Mouse (Mus musculus) induced T-regulatory cell, adult 2 months (primary cell): ENCODE measurements at regions not wholly inside any gene's neighbourhood (a gene's known extent, or its start where the extent isn't known, plus 50 kb on each side); places are given as distances from the start of the nearest gene placed in this dataset.

ENCODE experiments used
- DNase-seq: peaks from one replicate; pipeline ENCODE4 v3.0.0-alpha.2; 2012; ENCODE audit warnings: low read depth

DNA sequence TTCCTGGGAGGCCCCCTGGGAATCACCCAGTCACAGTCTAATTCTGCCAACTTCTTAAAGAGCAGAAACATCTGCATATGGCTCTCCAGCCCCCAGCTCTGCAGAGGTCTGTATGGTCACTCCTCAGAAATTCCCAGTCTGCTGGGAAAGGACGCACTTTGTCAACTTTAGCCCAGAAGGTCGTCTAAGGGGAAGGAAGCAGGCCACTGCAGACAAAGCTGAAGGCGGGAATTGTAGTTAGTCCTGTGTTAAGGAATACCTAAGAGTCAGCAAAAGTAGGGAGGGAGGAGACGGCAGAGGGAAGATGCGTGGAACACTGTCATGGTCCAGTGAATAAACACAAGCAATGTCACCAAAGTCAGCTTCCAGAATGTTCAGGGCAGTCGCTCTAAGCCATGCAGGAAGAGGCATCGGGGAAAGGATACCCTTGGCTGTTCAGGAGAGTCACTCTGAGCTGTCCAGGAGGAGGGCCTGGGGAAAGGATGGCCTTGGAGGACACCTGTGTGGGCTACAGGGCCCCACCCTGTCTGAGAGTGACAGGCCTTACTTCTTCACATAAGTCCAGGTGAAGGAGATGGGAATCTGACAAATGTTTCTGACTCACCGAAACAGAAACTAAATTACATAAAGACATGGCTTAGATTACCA lies 230.1 kb upstream of the Adgrl2 start:
- DNase-seq: no peak

DNA sequence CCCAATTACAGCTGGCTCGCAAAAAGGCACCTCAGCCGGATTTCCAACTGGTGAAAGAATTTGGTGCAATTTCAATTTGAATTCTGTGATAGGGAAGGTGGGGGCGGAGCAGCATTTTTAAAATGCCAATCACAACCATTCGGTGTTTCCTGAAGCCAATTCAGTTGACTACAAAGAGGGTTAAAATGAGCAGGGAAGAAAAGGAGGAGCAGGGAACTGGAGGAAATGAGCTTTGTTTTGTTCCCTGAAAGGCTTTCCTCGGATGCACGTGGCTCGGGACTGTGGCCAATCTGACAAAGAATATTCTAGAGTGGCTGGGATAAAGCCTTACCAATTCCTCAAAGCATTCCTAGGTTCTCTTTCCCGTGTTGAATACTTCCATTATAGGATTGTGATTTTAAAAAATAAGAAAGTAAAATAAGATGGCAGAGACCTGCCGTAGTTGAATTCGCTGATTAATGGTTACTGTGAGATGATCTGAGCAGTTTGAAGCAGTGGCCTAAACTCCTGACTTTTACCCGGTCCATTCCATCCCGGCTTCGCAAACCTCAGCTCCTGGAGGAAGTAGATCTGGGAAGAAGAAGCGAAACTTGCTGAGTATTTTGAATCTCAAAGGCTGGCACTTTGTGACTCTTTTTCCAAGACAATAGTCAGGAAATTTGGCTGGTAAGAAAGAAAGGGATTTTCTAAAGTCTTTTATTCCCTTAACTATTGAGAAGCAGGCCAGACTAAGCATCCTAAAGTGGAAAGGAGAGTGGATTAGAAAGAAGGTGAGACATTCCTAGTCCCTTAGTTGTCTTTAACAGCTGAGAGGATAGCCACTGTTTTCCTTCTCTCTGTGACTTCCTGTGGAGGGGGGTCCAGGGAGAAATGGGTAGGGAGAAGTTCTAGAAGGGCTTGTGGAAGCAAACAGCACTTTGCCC lies 229.3 kb upstream of the Adgrl2 start:
- no peak for DNase-seq

DNA sequence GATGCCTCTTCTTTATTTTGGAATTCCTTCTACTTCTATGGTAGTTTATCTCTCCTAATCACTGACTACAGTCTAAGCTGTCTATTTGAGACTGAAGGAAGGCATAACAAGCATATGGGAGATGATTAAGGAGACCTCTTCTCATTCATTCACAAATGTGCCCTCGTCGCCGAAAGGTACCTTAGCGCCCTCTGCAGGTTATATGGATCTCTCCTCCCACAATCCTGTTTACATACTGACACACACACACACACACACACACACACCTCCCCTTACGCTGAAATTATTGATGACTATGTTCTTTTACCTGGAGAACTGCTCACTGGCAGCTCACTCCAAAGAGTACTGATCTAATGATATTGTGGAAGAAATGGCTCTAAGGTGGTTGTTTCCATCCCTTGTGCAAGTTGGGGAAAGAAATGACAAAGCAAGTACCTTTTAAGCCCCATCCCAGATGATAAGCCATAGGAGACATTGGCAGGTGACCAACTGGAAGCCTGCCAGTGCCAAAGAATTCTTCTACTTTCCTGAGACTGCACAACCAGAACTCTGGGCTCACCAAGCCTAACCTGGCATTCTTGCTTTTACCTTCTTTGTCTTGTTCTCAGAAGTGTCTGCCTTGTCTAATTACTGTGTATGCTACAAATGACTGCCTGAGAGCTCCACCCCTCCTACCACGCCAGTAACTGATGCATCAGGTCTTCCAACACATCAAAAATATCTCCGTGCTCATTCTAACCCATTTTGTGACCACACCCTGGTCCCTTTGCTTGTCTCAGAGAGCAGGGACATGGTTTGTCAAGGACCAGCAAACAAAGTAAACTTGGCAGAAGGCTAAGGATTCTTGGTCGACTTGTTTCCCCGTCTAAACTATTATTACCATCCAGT lies 227.8 kb upstream of the Adgrl2 start:
- no peak for DNase-seq

DNA sequence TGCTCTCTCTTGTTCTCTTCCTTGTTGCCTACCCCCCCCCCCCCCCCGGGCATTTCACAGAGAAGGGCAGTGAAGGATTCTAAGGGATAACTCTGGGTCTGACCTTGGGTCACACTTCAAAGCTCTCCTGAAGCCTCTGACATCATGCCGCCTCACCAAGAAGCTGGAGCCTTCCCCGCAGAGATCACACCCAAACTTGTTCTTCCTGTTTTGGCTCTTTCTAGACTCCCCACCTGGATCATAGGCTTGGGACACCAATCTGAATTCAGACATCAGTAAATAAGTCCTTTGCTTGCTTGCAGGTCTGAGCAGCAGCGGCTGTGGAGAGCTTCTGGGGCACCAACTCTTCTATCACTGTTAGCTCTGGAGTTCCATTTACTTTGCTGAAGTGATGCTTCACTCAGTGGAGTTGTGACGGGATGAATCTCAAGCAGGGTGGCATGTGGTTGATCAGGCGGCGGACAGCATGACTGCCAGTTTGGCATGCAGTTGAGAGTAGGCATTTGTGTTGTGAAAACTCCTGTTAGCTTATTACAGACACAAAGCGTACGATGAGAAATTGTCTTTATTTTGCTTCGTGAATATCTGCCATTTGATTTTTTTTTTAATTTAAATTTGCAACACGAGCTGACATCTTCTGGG lies 226.5 kb upstream of the Adgrl2 start:
- DNase-seq: no peak

DNA sequence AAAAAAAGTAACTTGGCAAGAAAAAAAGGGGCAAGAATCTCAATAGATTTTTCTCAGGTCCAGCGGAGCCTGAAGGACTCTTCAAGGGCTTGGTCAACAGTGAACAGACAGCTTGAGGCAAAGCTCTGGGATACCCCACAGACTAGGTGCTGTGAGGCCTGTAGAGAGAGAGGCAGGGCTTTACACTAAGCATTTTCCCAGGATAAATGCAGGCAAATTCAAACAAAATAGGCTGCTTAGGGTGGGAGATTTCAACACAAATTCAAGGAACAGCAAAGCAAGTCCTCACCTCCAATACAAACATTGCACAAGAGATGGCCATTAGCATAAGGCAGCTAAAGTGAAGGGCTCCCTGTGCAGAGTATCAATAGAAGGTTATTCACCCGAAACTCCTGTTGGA lies 225.3 kb upstream of the Adgrl2 start:
- DNase-seq: no peak

DNA sequence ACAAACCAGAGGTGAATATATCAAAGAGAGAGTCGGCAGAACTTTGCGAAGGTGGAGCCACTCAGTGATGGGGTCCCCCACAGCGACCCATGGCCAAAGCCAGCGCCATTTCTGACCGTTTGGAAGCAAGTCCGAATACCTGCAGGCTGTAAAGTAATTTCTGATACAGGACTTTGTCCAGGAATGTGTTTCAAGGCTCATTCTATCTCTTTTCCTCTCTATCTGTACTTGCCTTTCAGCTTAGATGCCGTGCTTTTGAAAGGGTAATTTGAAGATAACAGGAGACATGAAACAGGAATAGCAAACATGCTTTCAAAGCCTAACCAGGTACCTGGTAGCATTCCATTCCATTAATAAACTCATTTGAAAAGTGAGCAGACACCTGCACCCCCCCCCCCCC lies 221.6 kb upstream of the Adgrl2 start:
- DNase-seq: no peak

DNA sequence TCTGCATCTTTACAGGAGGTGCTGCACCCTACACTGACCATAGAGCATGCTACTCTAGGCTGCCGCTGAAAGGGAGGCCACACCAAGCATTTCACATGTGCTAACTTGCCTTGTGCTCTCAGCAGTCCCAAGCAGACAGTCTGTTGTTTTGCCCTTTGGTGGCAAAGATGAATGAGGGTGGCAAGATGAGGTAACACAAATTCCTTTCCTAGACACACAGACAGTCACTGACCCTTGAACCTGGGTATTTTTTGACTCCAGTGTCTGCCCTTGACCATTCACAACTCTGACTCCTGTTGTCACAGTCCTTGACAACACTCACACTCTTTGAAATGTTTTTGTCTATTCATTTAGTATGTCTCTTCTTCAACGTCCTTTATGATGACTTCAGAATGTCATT lies 218.9 kb upstream of the Adgrl2 start:
- DNase-seq: no peak

DNA sequence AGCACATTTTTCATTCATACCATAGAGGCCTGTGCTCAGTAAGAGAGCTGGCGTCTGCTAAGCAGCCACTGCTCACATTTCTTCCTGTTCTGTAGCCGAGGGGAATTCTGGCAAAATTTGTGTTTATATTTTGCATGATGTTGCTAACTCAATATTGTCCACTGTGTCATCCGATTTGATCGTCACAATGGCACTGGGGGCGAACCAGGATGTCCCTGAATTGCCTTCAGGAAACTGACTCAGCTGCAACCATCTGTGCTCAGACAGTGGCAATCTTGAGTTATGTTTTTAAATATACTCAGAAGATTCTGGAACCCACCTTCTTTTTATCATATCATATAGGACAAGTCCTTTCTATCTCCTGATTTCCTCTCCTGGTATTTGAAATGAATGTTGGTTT lies 213.1 kb upstream of the Adgrl2 start:
- DNase-seq: no peak

DNA sequence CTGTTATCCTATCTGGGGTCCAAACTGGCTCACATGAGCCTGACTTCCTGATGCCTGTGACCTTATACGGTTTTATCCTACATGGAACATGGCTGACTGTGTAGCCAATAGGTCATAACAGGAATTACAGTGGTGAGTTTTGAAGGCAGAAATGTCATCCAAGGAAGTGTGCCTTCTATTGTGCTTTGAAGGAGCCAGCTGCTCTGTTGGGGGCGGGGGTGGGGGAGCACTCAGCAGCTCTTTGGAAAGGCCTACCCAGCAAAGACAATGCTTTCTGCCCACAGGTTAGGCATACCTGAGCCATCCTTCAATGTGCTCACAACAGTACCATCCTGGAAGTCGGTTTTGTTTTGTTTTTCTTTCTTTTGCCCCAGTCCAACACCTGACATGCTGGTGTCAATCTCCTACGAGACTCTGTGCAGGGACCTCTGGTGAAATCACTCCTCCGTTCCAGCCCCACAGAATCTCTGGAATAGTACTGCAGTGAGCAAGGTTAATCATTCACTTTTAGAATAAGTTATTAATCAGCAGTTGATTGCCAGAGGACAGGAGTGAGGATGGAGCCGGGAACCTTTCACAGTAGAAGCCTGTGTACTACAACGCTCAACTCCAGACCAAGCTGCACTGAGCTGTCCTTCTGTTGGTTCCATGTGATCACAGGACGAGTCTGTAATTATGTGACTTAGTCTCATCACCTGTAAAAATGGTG lies 206.3 kb upstream of the Adgrl2 start:
- no peak for DNase-seq

DNA sequence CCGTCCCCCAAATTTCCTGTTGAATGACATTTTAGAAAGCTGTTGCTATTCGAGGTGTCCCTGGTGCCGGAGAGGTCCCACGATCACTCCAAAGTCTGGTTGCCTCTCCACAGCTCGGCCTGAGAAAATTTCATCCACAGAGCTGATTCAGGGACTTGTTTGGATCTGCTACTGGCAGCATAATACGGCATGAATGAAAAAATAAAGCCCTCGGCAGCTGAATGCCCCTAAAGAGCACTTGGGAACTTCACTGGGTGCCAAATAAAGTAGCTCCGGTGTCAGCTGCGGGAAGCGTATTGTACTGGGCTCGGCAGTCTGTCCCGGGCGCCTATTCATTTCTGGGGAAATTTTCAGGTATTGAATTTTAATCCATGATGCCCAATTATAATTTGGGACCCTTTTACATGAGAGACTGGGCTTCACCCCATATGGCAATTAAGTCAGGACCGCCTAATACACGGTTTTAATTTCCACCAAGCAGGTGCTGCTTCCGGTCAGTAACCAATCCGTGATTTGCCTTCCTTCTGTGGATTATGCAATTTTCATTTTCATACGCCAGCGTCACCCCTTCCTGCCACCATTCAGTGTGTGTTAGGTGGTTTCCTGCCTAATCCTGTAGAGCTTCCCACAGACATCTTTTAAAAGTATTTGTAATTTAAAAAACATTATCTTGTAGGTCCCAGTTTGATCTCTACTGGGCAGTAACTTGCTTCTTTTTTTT lies 200.7 kb upstream of the Adgrl2 start:
- DNase-seq: no peak

DNA sequence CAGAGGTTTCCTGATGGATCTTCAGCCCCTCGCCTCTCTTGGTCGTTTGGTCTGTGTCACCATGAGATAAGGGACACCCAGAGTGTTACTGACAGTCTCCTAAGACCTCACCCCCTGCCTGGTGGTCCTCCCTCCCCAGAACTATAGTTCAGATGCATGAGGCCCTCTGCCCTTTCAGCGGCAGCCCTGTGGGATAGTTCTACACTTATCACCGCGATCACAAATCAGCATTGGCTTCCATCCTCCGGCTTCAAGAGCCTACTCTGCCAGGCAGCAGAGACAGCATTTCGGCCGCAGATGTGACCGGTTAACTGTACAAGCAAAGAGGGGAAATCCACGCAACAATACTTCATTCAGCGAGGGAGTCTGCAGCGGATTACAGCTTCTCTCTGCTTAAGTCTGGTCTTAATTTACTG lies 193.8 kb upstream of the Adgrl2 start:
- DNase-seq: no peak

DNA sequence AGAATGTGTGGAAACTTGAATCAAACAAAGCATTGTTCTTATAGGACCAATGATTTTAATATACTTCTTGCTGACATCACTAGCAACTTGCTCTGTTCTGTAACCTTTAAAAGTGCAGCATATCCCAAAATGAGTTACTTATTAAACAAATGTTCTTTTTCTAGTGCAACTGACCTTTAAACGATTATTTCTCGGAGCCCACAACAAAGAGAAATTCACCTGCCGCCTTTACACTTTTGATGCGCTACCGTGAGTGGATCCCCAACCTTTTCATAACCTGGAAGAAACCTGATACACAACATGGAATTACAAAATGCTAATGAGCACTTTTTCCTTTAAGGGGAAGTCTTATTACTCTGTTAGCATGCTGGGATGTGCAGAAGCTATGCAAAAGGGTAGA lies 191.7 kb upstream of the Adgrl2 start:
- DNase-seq: no peak

DNA sequence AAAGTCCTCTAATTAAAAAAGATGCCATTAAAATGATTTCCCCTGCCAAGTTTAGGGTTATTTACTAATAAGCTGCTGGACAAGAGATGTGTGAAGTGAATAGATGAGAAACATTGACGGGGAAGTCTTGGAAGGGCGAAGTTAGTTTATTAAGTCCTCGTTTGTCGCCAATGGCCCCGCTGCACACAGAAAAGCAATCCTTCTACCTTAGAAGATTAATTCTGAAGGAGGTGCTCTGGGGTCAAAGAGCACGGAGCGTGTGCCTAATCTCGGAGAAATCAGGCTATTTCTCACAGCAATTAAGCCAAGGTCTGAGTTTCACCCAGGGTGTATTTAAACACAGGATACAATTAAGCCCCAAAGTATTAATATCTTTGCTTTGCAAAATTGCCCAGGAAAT lies 189.8 kb upstream of the Adgrl2 start:
- DNase-seq: no peak

DNA sequence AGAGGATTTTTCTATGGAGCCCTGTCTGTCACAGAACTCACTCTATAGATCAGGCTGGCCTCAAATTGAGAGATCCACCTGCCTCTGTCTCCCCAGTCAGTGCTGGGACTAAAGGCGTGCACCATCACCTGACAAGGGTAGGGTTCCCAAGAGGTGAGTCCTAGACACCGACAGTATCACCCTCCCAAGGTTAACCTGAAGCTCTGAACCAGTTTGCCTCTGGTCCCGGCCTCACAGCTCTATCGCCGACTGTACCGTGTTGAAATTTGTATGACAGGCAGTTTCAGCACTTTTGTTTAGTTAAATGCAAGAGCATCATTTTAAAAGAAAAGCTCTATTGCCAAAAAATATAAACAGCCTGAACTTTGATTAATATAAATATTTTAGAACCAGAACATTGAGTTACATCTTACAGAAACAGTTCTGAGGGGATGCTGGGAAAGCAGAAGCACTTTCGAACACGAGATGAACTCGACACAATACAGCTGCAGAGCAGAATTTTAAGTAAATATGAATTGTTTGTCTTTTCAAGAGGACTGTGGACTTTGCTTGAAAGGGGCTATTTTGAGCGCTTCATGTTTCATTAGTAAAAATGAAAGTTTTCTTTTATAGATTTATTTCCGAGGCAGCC lies 189.2 kb upstream of the Adgrl2 start:
- DNase-seq: no peak

DNA sequence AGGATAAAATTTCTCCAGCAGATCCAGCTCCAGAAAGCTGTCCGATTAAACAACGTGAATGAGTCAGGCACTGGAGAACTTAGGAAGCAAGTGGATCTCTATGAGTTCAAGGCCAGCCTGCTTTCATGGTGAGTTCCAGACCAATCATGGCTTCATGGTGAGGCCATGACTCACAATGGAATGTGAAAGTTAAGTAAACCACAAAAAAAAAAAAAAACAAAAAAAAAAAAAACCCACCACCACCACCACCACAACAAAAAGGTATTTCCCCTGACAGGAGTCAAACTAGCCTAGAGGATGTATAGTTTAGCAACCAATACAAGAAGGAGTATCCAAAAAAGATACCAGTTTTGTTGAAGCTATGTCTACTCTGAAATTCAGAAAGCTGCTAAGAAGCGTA lies 188.5 kb upstream of the Adgrl2 start:
- DNase-seq: no peak

DNA sequence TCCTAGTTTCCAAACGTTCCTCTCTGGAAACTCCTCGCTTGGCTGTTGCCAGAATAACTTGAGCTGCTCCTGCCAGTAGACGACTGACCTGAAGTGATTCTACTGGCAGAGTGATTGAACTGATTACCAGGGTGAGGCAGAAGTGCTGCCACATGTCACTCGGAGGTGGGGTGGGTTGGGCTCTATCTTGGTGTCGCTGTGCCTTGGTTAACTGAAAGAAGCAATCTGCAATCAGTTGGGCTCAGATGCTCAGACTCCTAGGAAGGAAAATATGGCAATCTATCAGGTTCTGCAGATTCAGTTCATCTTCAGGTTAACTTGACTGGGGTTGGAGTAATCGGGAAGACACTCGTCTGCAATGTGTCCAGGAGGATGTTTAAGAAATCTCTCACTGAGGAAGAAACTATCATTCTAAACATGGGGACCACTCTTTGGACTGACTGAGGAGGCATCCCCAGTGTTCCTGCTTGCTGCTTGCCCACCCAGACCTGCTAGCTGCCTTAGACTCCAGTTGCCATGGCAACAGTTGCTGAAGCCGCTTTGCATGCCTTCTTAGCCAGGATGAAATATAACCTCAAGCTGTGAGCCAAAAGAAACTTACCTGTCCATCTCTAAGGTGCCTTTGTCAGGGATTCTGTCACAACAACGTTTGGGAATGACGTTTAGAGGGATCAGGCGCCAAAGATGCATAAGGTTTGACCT lies 184.5 kb upstream of the Adgrl2 start:
- no peak for DNase-seq

DNA sequence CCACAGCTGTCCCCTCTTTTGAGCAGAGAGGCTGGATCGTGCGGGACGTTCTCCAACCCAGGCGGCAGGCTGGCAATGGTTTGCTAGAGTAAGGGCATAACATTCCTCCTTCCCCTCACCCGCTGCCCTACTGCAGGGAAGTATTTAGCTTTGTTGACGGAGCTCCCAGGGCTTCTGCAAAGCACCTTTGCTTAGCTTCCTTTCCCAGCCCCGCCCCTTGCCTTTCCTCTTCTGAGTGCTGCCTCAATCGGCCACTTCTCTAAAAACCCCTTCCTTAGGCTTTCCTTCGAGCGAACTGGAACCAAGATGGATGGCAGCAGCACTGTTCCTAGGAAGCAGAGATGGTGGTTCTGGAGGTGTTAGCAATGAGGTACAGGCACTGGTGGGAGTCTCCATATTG lies 183.2 kb upstream of the Adgrl2 start:
- no peak for DNase-seq

DNA sequence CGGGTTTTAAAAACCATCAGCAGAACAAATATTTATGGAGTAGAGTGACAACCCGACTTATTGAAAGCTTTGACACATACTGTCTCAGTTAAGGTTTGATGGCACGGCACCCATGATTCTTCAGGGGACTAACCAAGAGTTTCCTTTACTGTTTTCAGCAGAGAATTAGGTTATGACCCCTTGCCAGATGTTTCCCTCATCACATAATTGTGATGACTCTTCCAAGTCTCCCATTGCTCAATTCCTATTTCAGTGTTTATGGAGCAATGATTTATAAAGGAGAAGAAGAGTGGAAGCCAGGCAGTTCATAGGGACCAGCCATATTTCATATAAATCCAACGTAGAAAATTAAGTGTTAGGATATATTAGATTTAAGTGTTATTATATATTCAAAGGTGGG lies 181.4 kb upstream of the Adgrl2 start:
- no peak for DNase-seq

DNA sequence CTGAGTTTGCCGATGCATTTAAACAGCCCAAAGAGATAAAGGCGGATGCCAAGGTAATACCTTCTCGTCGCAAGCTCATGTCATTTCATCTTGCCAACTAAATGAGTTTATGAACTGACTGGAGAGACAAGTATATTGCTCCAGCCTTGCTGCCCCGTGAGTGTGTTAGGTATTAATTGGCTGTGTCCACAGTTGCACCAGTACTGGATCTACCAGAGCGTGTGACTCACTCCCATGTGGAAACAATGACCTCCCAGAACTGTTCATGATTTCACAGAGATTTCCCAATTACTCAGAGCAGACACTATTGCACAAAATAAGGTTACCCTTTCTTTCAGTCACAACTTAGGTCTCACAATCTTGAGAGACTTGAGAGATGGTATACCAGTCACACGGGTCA lies 179.8 kb upstream of the Adgrl2 start:
- no peak for DNase-seq

DNA sequence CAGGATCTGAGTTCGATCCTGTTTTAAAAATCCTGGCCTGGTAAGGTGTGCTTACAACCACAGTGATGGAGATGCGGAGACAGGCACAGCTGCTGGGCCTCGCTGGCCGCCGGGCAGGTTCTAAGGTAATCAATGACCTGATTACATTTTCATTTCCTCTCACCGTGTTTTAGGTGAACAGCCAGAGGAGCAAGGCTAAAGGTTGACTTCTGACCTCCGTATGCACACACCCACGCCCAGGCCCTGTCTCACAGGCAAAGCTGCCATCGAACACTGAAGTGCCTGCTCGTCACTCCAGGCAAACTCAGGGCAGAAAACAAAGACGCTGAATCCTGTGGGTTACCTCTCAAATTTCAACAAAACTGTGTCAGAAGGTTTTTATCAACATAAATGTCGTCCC lies 179.1 kb upstream of the Adgrl2 start:
- no peak for DNase-seq
